Mouse (Mus musculus) heart, embryonic 12.5 days (tissue): ENCODE results near the gene Itgb3. TPM values are rescaled to one million over a fixed set of nuclear protein-coding genes. Genes with fewer than 3 reads are reported as not detected.

Source experiments
- ATAC-seq: fragments of 200-750 bp; cut with Nextera tagmentation; 2 replicates; pipeline ENCODE4 v1.8.0; 2017; ENCODE audit warnings: moderate TSS enrichment, moderate library complexity; ENCODE audit not compliant: insufficient number of reproducible peaks, low FRiP score
- H3K27ac ChIP-seq: fragments of 300-500 bp; sonication (generic); 2 replicates; pipeline ENCODE4 v1.5.1; 2016; ENCODE audit warnings: mild to moderate bottlenecking, moderate library complexity; ENCODE audit not compliant: poor library complexity, severe bottlenecking
- H3K27me3 ChIP-seq: fragments of 300-500 bp; sonication (generic); replicated peaks from 2 replicates; pipeline ENCODE4 v1.6.1; 2016; ENCODE audit warnings: mild to moderate bottlenecking, moderate library complexity
- H3K36me3 ChIP-seq: fragments of 300-500 bp; sonication (generic); 2 replicates; pipeline ENCODE4 v1.6.1; 2016; ENCODE audit warnings: mild to moderate bottlenecking, moderate library complexity
- H3K4me1 ChIP-seq: fragments of 300-500 bp; sonication (generic); replicated peaks from 2 replicates; pipeline ENCODE4 v1.6.1; 2016; ENCODE audit warnings: mild to moderate bottlenecking
- H3K4me2 ChIP-seq: fragments of 300-500 bp; sonication (generic); 2 replicates; pipeline ENCODE4 v1.6.1; 2016; ENCODE audit warnings: mild to moderate bottlenecking, moderate library complexity
- H3K4me3 ChIP-seq: fragments of 300-500 bp; sonication (generic); 2 replicates; pipeline ENCODE4 v1.5.1; 2016; ENCODE audit warnings: mild to moderate bottlenecking
- H3K9ac ChIP-seq: fragments of 300-500 bp; sonication (generic); 2 replicates; pipeline ENCODE4 v1.6.1; 2016; ENCODE audit warnings: mild to moderate bottlenecking, moderate library complexity
- H3K9me3 ChIP-seq: fragments of 300-500 bp; sonication (generic); replicated peaks from 2 replicates; pipeline ENCODE4 v1.6.1; 2016; ENCODE audit warnings: mild to moderate bottlenecking, moderate library complexity
- WGBS: fragments of 180-500 bp; shearing (Covaris S2); methylation state at CpG from one replicate; pipeline ENCODE4 v1.1.7; 2016; 5-methylcytosine and 5-hydroxymethylcytosine counted together
- polyA plus RNA-seq: library from polyadenylated mRNA; unstranded; fragments of >200 nt; fragmentation: Nextera tagmentation; extraction: Ambion mirVana; gene quantifications from 2 replicates; pipeline ENCODE4 v1.2.1, GENCODE M21; 2016

Gene Itgb3
- polyA plus RNA-seq, 1 experiment from 2014 or later = 9.6 TPM

- H3K4me2 ChIP-seq = peak overlapping the region; percentile 81; the same call in 1 of the 2 replicates
These were observed 25.0 kb upstream of the Itgb3 start for GRCm38 (mm10) chr11:104582630-104583364.

GRCm38 (mm10) chr11:104585495-104585894 lies 22.3 kb upstream of the Itgb3 start:
- Histone ChIP-seq H3K36me3 (peaks cover 72% of the 10 kb centered on the region), H3K27me3 (no peaks in the 10 kb centered on the region), H3K4me2 (no peak overlapping the region), H3K9me3 (no peaks in the 10 kb centered on the region), H3K9ac (no peak overlapping the region), H3K27ac (no peak overlapping the region; the same call in 1 of the 2 replicates), H3K4me1 (peaks cover 36% of the 10 kb centered on the region), H3K4me3 (no peak overlapping the region)
- 72% methylated on average over 5 of the region's 5 CpGs for WGBS
- ATAC-seq = no peak

More at GRCm38 (mm10) chr11:104582630-104583364, 25.0 kb upstream of the Itgb3 start:
- H3K4me1 ChIP-seq = peaks cover 50% of the 10 kb centered on the region
- no peaks in the 10 kb centered on the region for H3K27me3 ChIP-seq
- H3K27ac ChIP-seq = peak overlapping the region; percentile 35
- H3K9ac ChIP-seq = 0 out of 2 replicates have a peak overlapping the region, but pooled peaks have one; percentile 21
- WGBS = 57% methylated on average over 13 of the region's 13 CpGs
- no peak for ATAC-seq
- H3K9me3 ChIP-seq = no peaks in the 10 kb centered on the region
- no peak overlapping the region for H3K4me3 ChIP-seq
- H3K36me3 ChIP-seq = peaks cover 74% of the 10 kb centered on the region

- Histone ChIP-seq H3K4me1 (peaks cover 16% of the 10 kb centered on the region), H3K9ac (no peak overlapping the region), H3K27me3 (no peaks in the 10 kb centered on the region), H3K4me3 (no peak overlapping the region), H3K36me3 (peaks cover 53% of the 10 kb centered on the region), H3K9me3 (no peaks in the 10 kb centered on the region), H3K27ac (no peak overlapping the region), H3K4me2 (no peak overlapping the region)
- 86% methylated on average over 9 of the region's 9 CpGs for WGBS
- no peak for ATAC-seq
These were observed 19.9 kb upstream of the Itgb3 start for GRCm38 (mm10) chr11:104587904-104588303.

GRCm38 (mm10) chr11:104588513-104588912 lies 19.3 kb upstream of the Itgb3 start:
- Histone ChIP-seq H3K9me3 (no peaks in the 10 kb centered on the region), H3K9ac (no peak overlapping the region), H3K4me2 (no peak overlapping the region), H3K27ac (no peak overlapping the region), H3K4me3 (no peak overlapping the region), H3K27me3 (no peaks in the 10 kb centered on the region), H3K4me1 (peaks cover 10% of the 10 kb centered on the region), H3K36me3 (peaks cover 47% of the 10 kb centered on the region)
- no peak for ATAC-seq
- WGBS = 66% methylated on average over 2 of the region's 2 CpGs

GRCm38 (mm10) chr11:104589570-104589969 lies 18.2 kb upstream of the Itgb3 start:
- Histone ChIP-seq H3K9me3 (no peaks in the 10 kb centered on the region), H3K4me1 (peaks cover 7% of the 10 kb centered on the region), H3K9ac (no peak overlapping the region), H3K36me3 (peaks cover 37% of the 10 kb centered on the region), H3K27ac (no peak overlapping the region), H3K4me3 (no peak overlapping the region), H3K27me3 (no peaks in the 10 kb centered on the region), H3K4me2 (no peak overlapping the region)
- WGBS = 57% methylated on average over 1 of the region's 1 CpGs
- no peak for ATAC-seq

- H3K27ac ChIP-seq = no peak overlapping the region
- H3K27me3 ChIP-seq = no peaks in the 10 kb centered on the region
- no peak overlapping the region for H3K4me2 ChIP-seq
- H3K9me3 ChIP-seq = no peaks in the 10 kb centered on the region
- H3K4me3 ChIP-seq = no peak overlapping the region
- peak; percentile 49; the same call in 1 of the 2 replicates for ATAC-seq
- peaks cover 31% of the 10 kb centered on the region for H3K36me3 ChIP-seq
- H3K4me1 ChIP-seq = peaks cover 7% of the 10 kb centered on the region
- H3K9ac ChIP-seq = no peak overlapping the region
- under 1% methylated on average over 8 of the region's 8 CpGs for WGBS
These were observed 17.7 kb upstream of the Itgb3 start for GRCm38 (mm10) chr11:104590148-104590547.

GRCm38 (mm10) chr11:104592066-104592835 lies 15.5 kb upstream of the Itgb3 start:
- H3K9ac ChIP-seq = no peak overlapping the region
- no peak for ATAC-seq
- no peaks in the 10 kb centered on the region for H3K9me3 ChIP-seq
- H3K4me2 ChIP-seq = no peak overlapping the region
- no peak overlapping the region for H3K4me3 ChIP-seq
- 60% methylated on average over 13 of the region's 13 CpGs for WGBS
- no peaks in the 10 kb centered on the region for H3K27me3 ChIP-seq
- no peak overlapping the region for H3K27ac ChIP-seq
- peaks cover 10% of the 10 kb centered on the region for H3K36me3 ChIP-seq
- H3K4me1 ChIP-seq = peaks cover 18% of the 10 kb centered on the region

GRCm38 (mm10) chr11:104596365-104596764 lies 11.4 kb upstream of the Itgb3 start:
- 45% methylated on average over 10 of the region's 10 CpGs for WGBS
- Histone ChIP-seq H3K9ac (no peak overlapping the region), H3K36me3 (no peaks in the 10 kb centered on the region), H3K4me2 (no peak overlapping the region), H3K27me3 (no peaks in the 10 kb centered on the region), H3K9me3 (no peaks in the 10 kb centered on the region), H3K4me3 (no peak overlapping the region), H3K27ac (no peak overlapping the region), H3K4me1 (peaks cover 11% of the 10 kb centered on the region)
- ATAC-seq = 0 out of 2 replicates have a peak, but pooled peaks have one; percentile 45

- H3K4me3 ChIP-seq = no peak overlapping the region
- no peaks in the 10 kb centered on the region for H3K36me3 ChIP-seq
- no peaks in the 10 kb centered on the region for H3K27me3 ChIP-seq
- H3K9ac ChIP-seq = no peak overlapping the region
- H3K4me1 ChIP-seq = peaks cover 11% of the 10 kb centered on the region
- ATAC-seq = no peak
- peak overlapping the region; percentile 43; the same call in 1 of the 2 replicates for H3K27ac ChIP-seq
- H3K9me3 ChIP-seq = no peaks in the 10 kb centered on the region
- no peak overlapping the region for H3K4me2 ChIP-seq
- WGBS = 71% methylated on average over 13 of the region's 13 CpGs
These were observed 8.4 kb upstream of the Itgb3 start for GRCm38 (mm10) chr11:104599265-104599945.

GRCm38 (mm10) chr11:104600675-104601074 lies 7.1 kb upstream of the Itgb3 start:
- WGBS = 55% methylated on average over 4 of the region's 4 CpGs
- H3K4me1 ChIP-seq = peaks cover 8% of the 10 kb centered on the region
- H3K27ac ChIP-seq = no peak overlapping the region
- H3K9me3 ChIP-seq = no peaks in the 10 kb centered on the region
- H3K4me3 ChIP-seq = no peak overlapping the region
- H3K27me3 ChIP-seq = 0 out of 2 replicates have a peak, but pooled peaks cover 2% of the 10 kb centered on the region
- no peak overlapping the region for H3K9ac ChIP-seq
- no peak overlapping the region for H3K4me2 ChIP-seq
- ATAC-seq = no peak
- H3K36me3 ChIP-seq = no peaks in the 10 kb centered on the region

GRCm38 (mm10) chr11:104604192-104604591 lies 3.6 kb upstream of the Itgb3 start:
- Histone ChIP-seq H3K4me2 (no peak overlapping the region), H3K4me1 (peaks cover 14% of the 10 kb centered on the region), H3K36me3 (no peaks in the 10 kb centered on the region), H3K4me3 (no peak overlapping the region), H3K27ac (no peak overlapping the region), H3K9ac (no peak overlapping the region), H3K27me3 (peaks cover 6% of the 10 kb centered on the region; the same call in 1 of the 2 replicates), H3K9me3 (no peaks in the 10 kb centered on the region)
- ATAC-seq = no peak
- 65% methylated on average over 6 of the region's 6 CpGs for WGBS
